Comparison of ENCODE assay signal across 11 mouse cellular contexts in the genomic region with DNA sequence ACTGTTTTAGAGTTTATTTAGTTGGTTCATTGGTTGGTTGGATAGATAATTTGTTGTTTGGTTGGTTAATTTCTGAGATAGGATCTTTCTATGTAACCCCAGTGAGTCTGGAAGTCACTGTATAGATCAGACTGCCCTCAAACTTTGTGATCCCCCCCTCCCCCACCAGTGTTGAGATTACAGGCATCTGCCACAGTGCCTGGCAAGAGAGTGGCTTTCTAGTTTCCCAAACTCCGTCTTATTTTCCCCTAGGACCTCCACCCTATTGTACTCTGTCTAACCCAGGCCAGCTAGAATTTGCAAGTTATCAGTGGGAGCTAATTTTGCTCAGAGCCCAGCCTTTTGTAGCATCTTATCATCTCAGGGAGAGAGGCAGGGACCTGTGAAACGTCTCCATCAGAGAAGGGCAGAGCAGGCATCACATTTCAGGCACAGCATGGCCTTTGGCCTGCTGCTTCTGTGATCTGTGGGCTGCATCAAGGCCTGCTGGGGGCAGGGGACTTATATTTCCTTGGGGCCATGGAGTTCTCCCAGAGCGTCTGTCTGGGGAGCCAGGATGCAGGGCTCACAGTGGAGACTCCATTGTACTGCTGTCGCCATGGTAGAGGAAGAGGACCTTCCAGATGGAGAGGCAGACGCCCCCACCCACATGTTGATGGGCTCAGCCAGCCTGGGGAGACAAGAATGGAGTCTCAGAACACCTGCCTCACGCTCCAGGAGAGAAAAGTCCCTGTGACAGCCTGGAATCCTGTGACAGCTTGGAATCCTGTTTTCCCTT. TPM values are rescaled to one million over a fixed set of nuclear protein-coding genes. Genes with fewer than 3 reads are reported as not detected.
A peak's percentile ranks its signal among the peaks of the same experiment; 100 is the strongest.
DNase-seq lines count a peak whose midpoint lies in the region; ATAC-seq and TF ChIP-seq lines count a peak whose summit lies in the region.
"Had no signal": no experiment of that assay in that cellular context is flagged by ENCODE, and none has a peak within 500 bp of the region (broad histone marks: within the 10 kb centered on the region; RNA-seq: fewer than 3 reads in every experiment).

No protein-coding gene starts in this region.

- no peak for TF ChIP-seq CTCF in midbrain, postnatal 0 days (IDR thresholded peaks at IDR 0.05)

- no peaks in the 10 kb centered on the region for H3K9me3 ChIP-seq in midbrain, embryonic 11.5 days (ENCODE audit: control insufficient read depth, low read length)
- H3K9me3 ChIP-seq in midbrain, postnatal 0 days (ENCODE audit: low read length) = no peaks in the 10 kb centered on the region
- H3K9me3 ChIP-seq: liver, embryonic 13.5 days had no signal

- peak; percentile 78 for ATAC-seq in midbrain, embryonic 11.5 days (ENCODE audit: low FRiP score)
- no peak; the same call in 1 of the 2 replicates for ATAC-seq in midbrain, postnatal 0 days (ENCODE audit: low FRiP score)

- intact Hi-C loops in gastrocnemius, postnatal 36 days (cut with DNase I) = no loop called here

- peak; percentile 74 for DNase-seq in embryo, embryonic 10 days (ENCODE audit: low spot score)
- DNase-seq in embryo, embryonic 11 days = no peak
- peak; percentile 85 for DNase-seq in midbrain, embryonic 11.5 days (ENCODE audit: low spot score, missing footprints)
- no peak for DNase-seq in midbrain, postnatal 0 days (ENCODE audit: low spot score)
- peak; percentile 77 to 80 for DNase-seq in layer of hippocampus, postnatal 36 days
- peak; percentile 65 for DNase-seq in telencephalon, adult 2 months (ENCODE audit: low read depth, low spot score)
- no peak for DNase-seq in cerebellum, postnatal 10 days
- DNase-seq in gastrocnemius, postnatal 36 days = no peak
- DNase-seq: cerebellum, adult 18-20 months; heart, adult 18-20 months; liver, embryonic 13.5 days had no signal

- peaks cover 3% of the 10 kb centered on the region; the same call in 1 of the 2 replicates for H3K36me3 ChIP-seq in midbrain, embryonic 11.5 days (ENCODE audit: control insufficient read depth, insufficient read depth, low read length)
- peaks cover 3% of the 10 kb centered on the region; the same call in 1 of the 2 replicates for H3K36me3 ChIP-seq in midbrain, postnatal 0 days (ENCODE audit: insufficient read depth, low read length)
- H3K36me3 ChIP-seq: liver, embryonic 13.5 days had no signal

- H3K4me1 ChIP-seq in midbrain, embryonic 11.5 days (ENCODE audit: control insufficient read depth, insufficient read depth, low read length) = peaks cover 29% of the 10 kb centered on the region
- H3K4me1 ChIP-seq in midbrain, postnatal 0 days (ENCODE audit: insufficient read depth, low read length) = no peaks in the 10 kb centered on the region

- no peak overlapping the region for H3K4me2 ChIP-seq in midbrain, embryonic 11.5 days
- no peak overlapping the region for H3K4me2 ChIP-seq in midbrain, postnatal 0 days (ENCODE audit: low read depth, low read length, poor library complexity, severe bottlenecking)
- H3K4me2 ChIP-seq: liver, embryonic 13.5 days had no signal

- H3K27ac ChIP-seq in midbrain, embryonic 11.5 days (ENCODE audit: low read depth, low read length) = peak overlapping the region; percentile 73
- H3K27ac ChIP-seq in midbrain, postnatal 0 days (ENCODE audit: low read depth, low read length) = no peak overlapping the region
- H3K27ac ChIP-seq: liver, embryonic 13.5 days had no signal

- no peak overlapping the region for H3K4me3 ChIP-seq in midbrain, embryonic 11.5 days (ENCODE audit: low read depth, low read length)
- H3K4me3 ChIP-seq in midbrain, postnatal 0 days (ENCODE audit: low read depth, low read length) = no peak overlapping the region
- H3K4me3 ChIP-seq: liver, embryonic 13.5 days had no signal

- no peaks in the 10 kb centered on the region for H3K27me3 ChIP-seq in midbrain, embryonic 11.5 days (ENCODE audit: control insufficient read depth, insufficient read depth, low read length)
- no peaks in the 10 kb centered on the region for H3K27me3 ChIP-seq in midbrain, postnatal 0 days (ENCODE audit: insufficient read depth, low read length)
- H3K27me3 ChIP-seq: liver, embryonic 13.5 days had no signal

- H3K9ac ChIP-seq in midbrain, embryonic 11.5 days (ENCODE audit: low read length) = 0 out of 2 replicates have a peak overlapping the region, but pooled peaks have one; percentile 31
- H3K9ac ChIP-seq in midbrain, postnatal 0 days (replicated peaks; ENCODE audit: low read length, poor library complexity, severe bottlenecking) = no peak overlapping the region
- H3K9ac ChIP-seq: liver, embryonic 13.5 days had no signal

- WGBS in midbrain, embryonic 11.5 days = 3% methylated on average over 5 of the region's 6 CpGs
- 10% methylated on average over 5 of the region's 6 CpGs for WGBS in midbrain, postnatal 0 days

RNA-seq across cellular contexts. Expression of a gene that starts 27.1 kb away (rescaled TPM):
- 10.1 and 11.3 TPM in 2 replicates for polyA plus RNA-seq in midbrain, embryonic 11.5 days (2014; fragmentation: Nextera tagmentation; extraction: Ambion mirVana)
- 0.27 and 0.85 TPM in 2 replicates for total RNA-seq in midbrain, postnatal 0 days (2014; rRNA removed)
- polyA plus RNA-seq in midbrain, postnatal 0 days (2015; fragmentation: Nextera tagmentation; extraction: Ambion mirVana) = 1.6 and 2.3 TPM in 2 replicates
- 1 to 10 TPM; 1.3 to 2.5 TPM for total RNA-seq in layer of hippocampus, postnatal 36 days (2021)
- not detected for total RNA-seq in gastrocnemius, postnatal 36 days (2021)

RNA-seq across cellular contexts. Expression of a gene that starts 31.1 kb away (rescaled TPM):
- 35.7 and 40.2 TPM in 2 replicates for polyA plus RNA-seq in midbrain, embryonic 11.5 days (2014; fragmentation: Nextera tagmentation; extraction: Ambion mirVana)
- 2.2 and 4.4 TPM in 2 replicates for total RNA-seq in midbrain, postnatal 0 days (2014; rRNA removed)
- polyA plus RNA-seq in midbrain, postnatal 0 days (2015; fragmentation: Nextera tagmentation; extraction: Ambion mirVana) = 3.1 and 3.2 TPM in 2 replicates
- total RNA-seq in layer of hippocampus, postnatal 36 days (2021) = 10 to 100 TPM in 1 of 2 experiments, 1 to 10 TPM in 1; 8.3 to 11.3 TPM
- under 1 TPM; 0.12 to 0.13 TPM for total RNA-seq in gastrocnemius, postnatal 36 days (2021)

RNA-seq across cellular contexts. Expression of a gene that starts 41.6 kb away (rescaled TPM):
- not detected in 2 replicates for polyA plus RNA-seq in midbrain, embryonic 11.5 days (2014; fragmentation: Nextera tagmentation; extraction: Ambion mirVana)
- total RNA-seq in midbrain, postnatal 0 days (2014; rRNA removed) = not detected in 2 replicates
- not detected in 2 replicates for polyA plus RNA-seq in midbrain, postnatal 0 days (2015; fragmentation: Nextera tagmentation; extraction: Ambion mirVana)
- not detected for total RNA-seq in layer of hippocampus, postnatal 36 days (2021)
- not detected for total RNA-seq in gastrocnemius, postnatal 36 days (2021)
- total RNA-seq: heart, adult 18-20 months had no signal
- polyA plus RNA-seq: liver, embryonic 13.5 days had no signal

Comparison
In these comparisons a context has a peak if more than half of its experiments do, and no peak if none do; other contexts are left out.
1. DNase-seq: peak in embryo, embryonic 10 days (single experiment), midbrain, embryonic 11.5 days (single experiment), layer of hippocampus, postnatal 36 days (2 of 2) and telencephalon, adult 2 months (single experiment); none in embryo, embryonic 11 days (single experiment), midbrain, postnatal 0 days (single experiment), cerebellum, postnatal 10 days (0 of 2) and gastrocnemius, postnatal 36 days (0 of 2).